Mouse (Mus musculus): ENCODE results near the gene Slc31a2.

GRCm38 (mm10) chr4:62248328-62248727 lies 14.0 kb upstream of the Slc31a2 start:
- TF ChIP-seq REST (IDR thresholded peaks at IDR 0.05; ENCODE audit: insufficient read depth, insufficient read length) (no peak), POLR2A (IDR thresholded peaks at IDR 0.05; ENCODE audit: insufficient read length, low read depth) (no peak), MAX (IDR thresholded peaks at IDR 0.05; ENCODE audit: low read depth) (no peak), POLR2AphosphoS2 (IDR thresholded peaks at IDR 0.05; ENCODE audit: insufficient read length, low read depth) (no peak), SRF (IDR thresholded peaks at IDR 0.05; ENCODE audit: control insufficient read depth, insufficient read length, low read depth) (no peak)
